Mouse (Mus musculus): ENCODE measurements around the gene Fh1. TPM values are rescaled to one million over a fixed set of nuclear protein-coding genes. Genes with fewer than 3 reads are reported as not detected.

Fh1 gene
- total and polyA plus RNA-seq, 2 experiments from 2014 or later = 59.2 to 113 TPM

DNA sequence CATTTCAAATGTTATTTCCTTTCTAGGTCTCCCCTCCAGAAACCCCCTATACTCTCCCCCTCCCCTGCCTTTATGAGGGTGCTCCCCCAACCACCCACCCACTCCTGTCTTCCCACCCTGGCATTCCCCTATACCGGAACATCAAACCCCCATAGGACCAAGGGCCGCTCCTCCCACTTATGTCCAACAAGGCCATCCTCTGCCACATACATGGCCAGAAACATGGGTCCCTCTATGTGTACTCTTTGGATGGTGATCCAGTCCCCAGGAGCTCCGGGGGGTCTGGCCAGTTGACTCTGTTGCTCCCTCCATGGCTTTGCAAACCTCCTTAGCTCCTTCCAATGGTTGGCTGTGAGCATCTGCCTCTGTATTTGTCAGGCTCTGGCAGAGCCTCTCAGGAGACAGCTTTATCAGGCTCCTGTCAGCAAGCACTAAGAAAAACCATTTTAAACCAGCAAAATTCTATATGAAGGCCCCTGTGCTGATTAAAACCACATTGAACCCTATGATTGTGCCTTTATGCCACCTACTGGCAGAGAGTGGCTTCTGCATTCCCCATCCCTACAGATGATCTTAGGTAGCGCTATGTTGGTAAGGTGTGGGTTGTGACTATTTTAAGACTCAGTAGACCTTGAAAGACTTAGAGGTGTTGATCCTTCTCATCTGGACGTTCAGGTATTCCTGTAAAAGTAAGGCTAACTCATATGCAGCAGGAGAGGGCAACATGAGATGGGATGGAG, 43.4 kb upstream of the Fh1 start:
- H3K9me3 ChIP-seq (ENCODE audit: low read length) = no peaks in the 10 kb centered on the region
- ATAC-seq (0 out of 2 replicates have a peak, but pooled peaks have one; percentile 80), DNase-seq (ENCODE audit: low spot score) (peak; percentile 61)
- H3K36me3 ChIP-seq (ENCODE audit: insufficient read depth, low read length) = no peaks in the 10 kb centered on the region
- no peak overlapping the region for H3K4me2 ChIP-seq (ENCODE audit: low read depth, low read length)
- 73% methylated on average over 5 of the region's 5 CpGs for WGBS
- no peak overlapping the region for H3K4me3 ChIP-seq (ENCODE audit: low read length)
- peak; percentile 76 for TF ChIP-seq CTCF (IDR thresholded peaks at IDR 0.05; ENCODE audit: low read depth)
- no peaks in the 10 kb centered on the region for H3K27me3 ChIP-seq (ENCODE audit: insufficient read depth, low read length)
- H3K9ac ChIP-seq (replicated peaks; ENCODE audit: low read length) = no peak overlapping the region
- no peak overlapping the region for H3K27ac ChIP-seq
- no peaks in the 10 kb centered on the region for H3K4me1 ChIP-seq (ENCODE audit: insufficient read depth, low read length)

DNA sequence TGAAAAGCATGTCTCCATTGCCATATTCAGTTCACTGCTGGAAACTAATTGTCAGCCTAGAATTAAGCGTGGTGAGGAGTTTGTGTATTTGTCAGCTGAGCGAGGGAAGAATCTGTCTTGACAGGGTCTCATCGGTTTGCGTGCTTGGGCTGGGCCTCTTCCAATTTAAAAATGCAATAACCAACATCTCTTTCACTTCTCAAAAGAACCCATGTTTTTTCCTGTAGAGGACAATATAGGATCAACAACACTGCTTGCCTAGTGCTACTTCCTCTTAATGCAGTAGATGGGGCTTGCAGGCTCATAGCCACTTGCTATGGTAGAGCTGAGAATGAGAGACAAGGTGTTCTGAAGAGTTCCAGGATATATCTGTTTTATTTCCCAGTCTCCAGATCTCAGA, 34.5 kb upstream of the Fh1 start:
- H3K4me1 ChIP-seq (ENCODE audit: insufficient read depth, low read length) = no peaks in the 10 kb centered on the region
- no peaks in the 10 kb centered on the region for H3K36me3 ChIP-seq (ENCODE audit: insufficient read depth, low read length)
- H3K9ac ChIP-seq (replicated peaks; ENCODE audit: low read length) = no peak overlapping the region
- WGBS = 93% methylated on average over 4 of the region's 4 CpGs
- no peak for TF ChIP-seq CTCF (IDR thresholded peaks at IDR 0.05; ENCODE audit: low read depth)
- H3K9me3 ChIP-seq (ENCODE audit: low read length) = no peaks in the 10 kb centered on the region
- no peak overlapping the region for H3K27ac ChIP-seq
- no peak for DNase-seq (ENCODE audit: low spot score)
- H3K27me3 ChIP-seq (ENCODE audit: insufficient read depth, low read length) = no peaks in the 10 kb centered on the region
- ATAC-seq = no peak
- H3K4me2 ChIP-seq (ENCODE audit: low read depth, low read length) = no peak overlapping the region
- no peak overlapping the region for H3K4me3 ChIP-seq (ENCODE audit: low read length)

DNA sequence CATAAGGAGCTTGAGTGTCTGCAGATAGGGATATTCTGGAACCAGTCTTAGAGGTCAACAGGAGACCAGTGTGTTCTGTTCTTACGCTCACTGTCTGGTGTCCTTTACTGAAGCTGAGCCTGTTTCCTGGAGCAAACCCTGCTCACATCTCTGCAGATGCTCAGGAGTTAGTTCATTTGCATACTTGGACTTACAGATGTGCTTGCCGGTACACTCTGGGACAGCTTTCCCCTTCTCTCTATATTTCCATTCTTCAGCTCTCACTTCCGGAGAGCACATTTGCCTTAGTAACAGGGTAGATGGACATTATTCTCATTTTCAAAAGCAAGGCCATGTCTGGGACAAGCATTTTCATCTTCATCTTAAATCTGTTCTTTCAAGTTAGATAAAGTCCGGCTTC, 23.2 kb upstream of the Fh1 start:
- DNase-seq (ENCODE audit: low spot score) (no peak), ATAC-seq (no peak)
- TF ChIP-seq CTCF (IDR thresholded peaks at IDR 0.05; ENCODE audit: low read depth) = no peak
- no peak overlapping the region for H3K4me3 ChIP-seq (ENCODE audit: low read length)
- no peaks in the 10 kb centered on the region for H3K9me3 ChIP-seq (ENCODE audit: low read length)
- H3K4me1 ChIP-seq (ENCODE audit: insufficient read depth, low read length) = no peaks in the 10 kb centered on the region
- no peaks in the 10 kb centered on the region for H3K36me3 ChIP-seq (ENCODE audit: insufficient read depth, low read length)
- H3K9ac ChIP-seq (replicated peaks; ENCODE audit: low read length) = no peak overlapping the region
- no peak overlapping the region for H3K4me2 ChIP-seq (ENCODE audit: low read depth, low read length)
- H3K27ac ChIP-seq = no peak overlapping the region
- WGBS = 95% methylated on average over 4 of the region's 4 CpGs
- H3K27me3 ChIP-seq (ENCODE audit: insufficient read depth, low read length) = no peaks in the 10 kb centered on the region

DNA sequence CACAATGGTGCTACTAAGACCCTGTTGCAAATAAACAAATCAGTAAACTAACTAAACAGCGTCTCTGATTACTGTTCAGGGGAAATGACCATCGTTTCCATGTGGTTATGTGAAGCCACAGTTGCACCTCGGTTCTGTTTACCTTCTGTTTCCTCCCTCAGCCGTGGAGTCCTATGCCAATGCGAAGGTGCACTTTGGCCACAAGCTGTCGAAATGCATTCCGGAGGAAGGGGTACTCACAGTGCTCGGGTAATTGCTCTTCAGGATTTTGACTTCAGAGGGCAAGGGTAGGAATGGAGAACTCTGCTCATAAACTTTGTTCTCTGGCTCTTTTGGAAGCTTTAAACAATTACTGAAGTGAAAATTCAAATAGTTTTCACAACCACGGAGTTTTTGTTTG, 21.5 kb upstream of the Fh1 start:
- DNase-seq (ENCODE audit: low spot score) = no peak
- Histone ChIP-seq H3K36me3 (ENCODE audit: insufficient read depth, low read length) (no peaks in the 10 kb centered on the region), H3K9me3 (ENCODE audit: low read length) (no peaks in the 10 kb centered on the region), H3K9ac (replicated peaks; ENCODE audit: low read length) (no peak overlapping the region), H3K4me1 (ENCODE audit: insufficient read depth, low read length) (no peaks in the 10 kb centered on the region), H3K4me3 (ENCODE audit: low read length) (no peak overlapping the region), H3K27ac (no peak overlapping the region), H3K4me2 (ENCODE audit: low read depth, low read length) (no peak overlapping the region), H3K27me3 (ENCODE audit: insufficient read depth, low read length) (no peaks in the 10 kb centered on the region)
- ATAC-seq = no peak
- 80% methylated on average over 9 of the region's 9 CpGs for WGBS
- TF ChIP-seq CTCF (IDR thresholded peaks at IDR 0.05; ENCODE audit: low read depth) = no peak

DNA sequence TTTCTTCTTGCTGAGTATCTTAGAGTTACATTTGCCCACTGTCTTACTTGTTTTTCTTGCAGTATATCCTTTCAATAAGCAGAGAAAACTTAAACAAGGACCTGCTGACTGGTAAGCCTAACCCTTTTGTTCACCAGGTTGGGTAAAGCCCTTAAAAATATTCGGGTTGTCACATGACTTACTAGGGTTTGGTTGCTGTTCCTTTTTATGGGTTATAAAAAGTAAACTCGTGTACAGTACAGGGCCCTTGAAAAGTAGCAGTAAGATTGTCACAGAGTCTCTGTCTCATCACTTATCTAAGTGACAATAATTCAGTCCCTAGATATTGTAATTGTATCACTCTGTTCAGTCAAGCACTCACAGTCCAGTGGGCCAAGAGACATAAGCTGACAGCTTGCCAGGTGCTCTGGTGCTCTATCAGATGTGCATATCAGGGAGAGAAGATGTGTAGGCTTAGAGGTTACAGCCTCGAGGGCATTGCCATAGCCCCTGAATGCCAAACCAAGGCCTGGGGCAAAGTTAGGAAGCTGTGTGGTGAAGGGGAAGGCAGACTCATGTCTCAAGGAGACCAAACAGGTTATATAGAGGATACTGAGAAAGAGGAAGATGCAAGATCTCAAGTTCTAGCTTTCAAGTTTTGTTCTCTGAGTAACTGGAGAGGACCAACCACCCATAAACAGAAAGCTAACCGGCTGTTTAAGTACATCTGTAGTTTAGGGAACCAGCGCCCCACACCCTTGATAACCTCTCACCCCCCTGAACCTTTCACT, 18.2 kb upstream of the Fh1 start:
- Histone ChIP-seq H3K4me2 (ENCODE audit: low read depth, low read length) (no peak overlapping the region), H3K27me3 (ENCODE audit: insufficient read depth, low read length) (no peaks in the 10 kb centered on the region), H3K9ac (replicated peaks; ENCODE audit: low read length) (no peak overlapping the region), H3K9me3 (ENCODE audit: low read length) (no peaks in the 10 kb centered on the region), H3K4me1 (ENCODE audit: insufficient read depth, low read length) (no peaks in the 10 kb centered on the region), H3K4me3 (ENCODE audit: low read length) (no peak overlapping the region), H3K36me3 (ENCODE audit: insufficient read depth, low read length) (no peaks in the 10 kb centered on the region), H3K27ac (no peak overlapping the region)
- WGBS = 79% methylated on average over 5 of the region's 5 CpGs
- TF ChIP-seq CTCF (IDR thresholded peaks at IDR 0.05; ENCODE audit: low read depth) = no peak
- ATAC-seq (no peak), DNase-seq (ENCODE audit: low spot score) (no peak)

DNA sequence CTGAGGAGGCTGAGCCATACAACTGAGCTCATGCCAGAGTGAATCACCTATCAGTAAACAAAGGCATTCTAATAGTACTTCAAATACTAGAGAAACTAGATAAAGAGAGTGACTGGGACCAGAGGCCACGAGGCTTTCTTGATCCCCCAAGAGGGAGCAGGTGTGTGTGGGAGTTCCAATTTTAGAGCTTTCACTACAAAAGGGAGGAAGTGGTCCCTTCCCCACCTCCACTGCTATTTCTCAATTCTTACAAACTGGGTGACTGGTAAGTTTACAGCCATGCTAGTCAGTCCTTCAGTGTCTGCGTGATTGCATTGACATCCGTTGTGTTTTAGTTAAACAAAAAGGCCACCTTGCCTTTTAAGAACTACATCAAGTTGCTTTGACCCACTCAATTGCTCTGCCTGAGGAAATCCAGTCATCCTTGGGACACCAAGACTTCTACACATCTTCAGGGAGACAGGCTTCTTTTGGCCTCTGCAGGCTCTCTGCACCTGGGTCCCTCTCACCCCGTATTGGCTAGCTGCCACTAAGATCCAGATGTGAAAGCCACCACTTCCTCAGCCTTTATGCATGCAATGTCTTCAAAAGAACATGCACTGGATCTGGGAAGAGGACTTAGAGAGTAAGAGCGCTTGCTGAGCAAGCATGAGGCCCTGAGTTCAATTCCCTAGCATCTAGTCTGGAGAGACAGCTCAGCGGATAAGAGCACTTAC, 15.2 kb upstream of the Fh1 start:
- 82% methylated on average over 6 of the region's 6 CpGs for WGBS
- DNase-seq (ENCODE audit: low spot score) = no peak

More for the DNA sequence above, 15.2 kb upstream of the Fh1 start:
- TF ChIP-seq CTCF (IDR thresholded peaks at IDR 0.05; ENCODE audit: low read depth) = no peak
- H3K36me3 ChIP-seq (ENCODE audit: insufficient read depth, low read length) = no peaks in the 10 kb centered on the region
- H3K4me3 ChIP-seq (ENCODE audit: low read length) = no peak overlapping the region
- no peak overlapping the region for H3K9ac ChIP-seq (replicated peaks; ENCODE audit: low read length)
- no peak for ATAC-seq
- no peaks in the 10 kb centered on the region for H3K27me3 ChIP-seq (ENCODE audit: insufficient read depth, low read length)
- no peak overlapping the region for H3K27ac ChIP-seq
- no peaks in the 10 kb centered on the region for H3K9me3 ChIP-seq (ENCODE audit: low read length)
- no peak overlapping the region for H3K4me2 ChIP-seq (ENCODE audit: low read depth, low read length)
- H3K4me1 ChIP-seq (ENCODE audit: insufficient read depth, low read length) = no peaks in the 10 kb centered on the region

Measured in hindbrain, postnatal 0 days (tissue).